In genomic region chr2:66519966-66520365, GRCm38 (mm10) we compare ENCODE assay signal across 16 mouse cellular contexts.
DNase-seq lines count a peak whose midpoint lies in the region; ATAC-seq and TF ChIP-seq lines count a peak whose summit lies in the region.
"Had no signal": no experiment of that assay in that cellular context is flagged by ENCODE, and none has a peak within 500 bp of the region (broad histone marks: within the 10 kb centered on the region; RNA-seq: fewer than 3 reads in every experiment).

No protein-coding gene starts in this region.

- H3K27ac ChIP-seq in liver, postnatal 0 days (ENCODE audit: low read depth) = no peak overlapping the region
- H3K27ac ChIP-seq: midbrain, embryonic 10.5 days; stomach, embryonic 15.5 days had no signal

- no peaks in the 10 kb centered on the region for H3K36me3 ChIP-seq in E14TG2a.4 (ENCODE audit: insufficient read depth, low read length)
- no peaks in the 10 kb centered on the region for H3K36me3 ChIP-seq in liver, postnatal 0 days (replicated peaks; ENCODE audit: insufficient read depth, low read length)
- H3K36me3 ChIP-seq: midbrain, embryonic 10.5 days; stomach, embryonic 15.5 days had no signal

- no peaks in the 10 kb centered on the region for H3K4me1 ChIP-seq in E14TG2a.4 (replicated peaks; ENCODE audit: low read depth, low read length)
- H3K4me1 ChIP-seq in liver, postnatal 0 days (ENCODE audit: insufficient read depth) = no peaks in the 10 kb centered on the region
- H3K4me1 ChIP-seq: midbrain, embryonic 10.5 days; stomach, embryonic 15.5 days had no signal

- peak; percentile 6 for DNase-seq in kidney, adult 18-20 months
- DNase-seq in kidney, postnatal 10 days = no peak
- DNase-seq in MEL-GATA-1-ER (ENCODE audit: extremely low read depth, low read depth) = peak; percentile 6
- peak; percentile 7 for DNase-seq in embryo, embryonic 11.5 days (ENCODE audit: low read depth, low spot score)
- no peak for DNase-seq in right cerebral cortex, postnatal 14 days
- no peak for DNase-seq in liver, postnatal 0 days
- DNase-seq in lung, postnatal 10 days = no peak
- DNase-seq: cerebellum, postnatal 36 days; lung, postnatal 14 days; thymus, postnatal 14 days had no signal

- peak; percentile 48 for TF ChIP-seq CTCF in E14TG2a.4 (conservative IDR thresholded peaks at IDR 0.05; ENCODE audit: low read length)
- no peak for TF ChIP-seq CTCF in liver, postnatal 0 days (IDR thresholded peaks at IDR 0.05; ENCODE audit: low read depth)

- TF ChIP-seq EP300 in liver, postnatal 0 days (IDR thresholded peaks at IDR 0.05; ENCODE audit: low read depth) = no peak

- no peaks in the 10 kb centered on the region for H3K27me3 ChIP-seq in E14TG2a.4 (ENCODE audit: insufficient read depth, low read length)
- H3K27me3 ChIP-seq in liver, postnatal 0 days (ENCODE audit: insufficient read depth, low read length) = no peaks in the 10 kb centered on the region
- H3K27me3 ChIP-seq: stomach, embryonic 15.5 days had no signal

- 68% methylated on average over 3 of the region's 3 CpGs for WGBS in liver, postnatal 0 days (ENCODE audit: insufficient replicate concordance)

- no peak overlapping the region for H3K4me3 ChIP-seq in E14TG2a.4 (replicated peaks; ENCODE audit: low read length)
- H3K4me3 ChIP-seq in liver, postnatal 0 days (ENCODE audit: low read depth, low read length) = no peak overlapping the region
- H3K4me3 ChIP-seq: midbrain, embryonic 10.5 days; myocyte; stomach, embryonic 15.5 days had no signal

- H3K9me3 ChIP-seq in E14TG2a.4 (ENCODE audit: low read length) = no peaks in the 10 kb centered on the region
- H3K9me3 ChIP-seq in liver, postnatal 0 days (ENCODE audit: low read length) = no peaks in the 10 kb centered on the region
- H3K9me3 ChIP-seq: midbrain, embryonic 10.5 days; stomach, embryonic 15.5 days had no signal

- H3K9ac ChIP-seq in liver, postnatal 0 days (replicated peaks) = no peak overlapping the region
- H3K9ac ChIP-seq: stomach, embryonic 15.5 days had no signal

- ATAC-seq in liver, postnatal 0 days = no peak
- ATAC-seq: forebrain, embryonic 14.5 days; inflammation-experienced regulatory T-cells, adult 6 months had no signal

- H3K4me2 ChIP-seq in liver, postnatal 0 days (ENCODE audit: low read depth, low read length) = no peak overlapping the region
- H3K4me2 ChIP-seq: stomach, embryonic 15.5 days had no signal

Comparison
In these comparisons a context has a peak if more than half of its experiments do, and no peak if none do; other contexts are left out.
1. DNase-seq: peak in kidney, adult 18-20 months (single experiment), MEL-GATA-1-ER (single experiment) and embryo, embryonic 11.5 days (single experiment); none in kidney, postnatal 10 days (single experiment), right cerebral cortex, postnatal 14 days (single experiment), liver, postnatal 0 days (single experiment) and lung, postnatal 10 days (single experiment).